Mouse (Mus musculus) CH12.LX (cell line): ENCODE data around the gene Rab1a. TPM values are rescaled to one million over a fixed set of nuclear protein-coding genes. Genes with fewer than 3 reads are reported as not detected.

Experiments
- DNase-seq: peaks from one replicate; pipeline ENCODE4 v3.0.0-alpha.2; 2013; ENCODE audit errors: extremely low read depth
- H3K27ac ChIP-seq: 2 replicates; pipeline ENCODE4 v1.5.1; 2012; ENCODE audit warnings: low read depth, mild to moderate bottlenecking, control low read depth, moderate library complexity; ENCODE audit not compliant: insufficient read depth
- H3K27me3 ChIP-seq: replicated peaks from 2 replicates; pipeline ENCODE3; 2012; ENCODE audit warnings: inconsistent platforms
- H3K36me3 ChIP-seq, 2 experiments: replicated peaks in 1 of 2; 2 replicates each; pipeline versions ENCODE3 to v1.6.1; 2012; ENCODE audit warnings: inconsistent platforms in 1 of 2, low read length in 1 of 2, mild to moderate bottlenecking in 1 of 2, mixed read lengths in 1 of 2, moderate library complexity in 1 of 2; ENCODE audit not compliant: control insufficient read depth in 1 of 2, insufficient read depth in 1 of 2
- H3K4me1 ChIP-seq, 2 experiments: 2 replicates each; pipeline ENCODE4 v1.6.1; 2012; ENCODE audit warnings: inconsistent platforms in 1 of 2, moderate library complexity in 1 of 2; ENCODE audit not compliant: insufficient read depth in 2 of 2, control insufficient read depth in 1 of 2
- H3K4me2 ChIP-seq: 2 replicates; pipeline ENCODE4 v1.6.1; 2012; ENCODE audit warnings: low read depth, mild to moderate bottlenecking, control low read depth; ENCODE audit not compliant: poor library complexity, insufficient read depth, severe bottlenecking
- H3K4me3 ChIP-seq, 3 experiments: fragments of 150-350 bp in 1 of 3; sonication (generic) in 1 of 3; replicated peaks in 1 of 3; 2 replicates each; pipeline versions ENCODE3 to v1.5.1; 2011 to 2012; ENCODE audit warnings: low read depth in 2 of 3, low read length in 2 of 3, mild to moderate bottlenecking in 2 of 3, moderate library complexity in 2 of 3, control low read depth in 1 of 3, improper control_type of control experiment in 1 of 3, inconsistent platforms in 1 of 3, mixed read lengths in 1 of 3; ENCODE audit not compliant: poor library complexity in 1 of 3
- H3K79me2 ChIP-seq: replicated peaks from 2 replicates; pipeline ENCODE4 v1.6.1; 2012; ENCODE audit warnings: mild to moderate bottlenecking, moderate library complexity; ENCODE audit not compliant: control insufficient read depth, poor library complexity, insufficient read depth, severe bottlenecking; ENCODE audit errors: extremely low read depth
- H3K9ac ChIP-seq: 2 replicates; pipeline ENCODE4 v1.6.1; 2012; ENCODE audit warnings: low read depth, mild to moderate bottlenecking, control low read depth, moderate library complexity; ENCODE audit not compliant: insufficient read depth
- H3K9me3 ChIP-seq: replicated peaks from 2 replicates; pipeline ENCODE3; 2012; ENCODE audit warnings: low read length, inconsistent platforms, mixed read lengths
- CTCF ChIP-seq, 2 experiments: IDR thresholded peaks in 1 of 2; conservative IDR thresholded peaks in 1 of 2; 2 replicates each; pipeline ENCODE4 v1.5.1; 2011 to 2012; ENCODE audit warnings: low read depth in 2 of 2, low read length in 2 of 2, improper control_type of control experiment in 1 of 2, inconsistent platforms in 1 of 2, mild to moderate bottlenecking in 1 of 2, moderate library complexity in 1 of 2
- ELF1 ChIP-seq: IDR thresholded peaks from 2 replicates; pipeline ENCODE4 v1.6.1; 2014; ENCODE audit warnings: low read depth, mild to moderate bottlenecking, inconsistent platforms, low read length, improper control_type of control experiment
- EP300 ChIP-seq: IDR thresholded peaks from 2 replicates; pipeline ENCODE4 v1.6.1; 2011; ENCODE audit warnings: low read length, improper control_type of control experiment
- ETS1 ChIP-seq: conservative IDR thresholded peaks from 2 replicates; pipeline ENCODE4 v1.6.1; 2012; ENCODE audit warnings: low read depth, mild to moderate bottlenecking, inconsistent platforms, low read length, improper control_type of control experiment, moderate library complexity
- HCFC1 ChIP-seq: IDR thresholded peaks from 2 replicates; pipeline ENCODE4 v1.6.1; 2012; ENCODE audit warnings: low read depth, mild to moderate bottlenecking, inconsistent platforms, low read length, improper control_type of control experiment
- IRF4 ChIP-seq: IDR thresholded peaks from 2 replicates; pipeline ENCODE4 v1.6.1; 2014; ENCODE audit warnings: low read depth, mild to moderate bottlenecking, inconsistent platforms, low read length, improper control_type of control experiment
- JUN ChIP-seq: IDR thresholded peaks from 2 replicates; pipeline ENCODE4 v1.6.1; 2011; ENCODE audit warnings: low read depth, mild to moderate bottlenecking, low read length, improper control_type of control experiment, moderate library complexity; ENCODE audit not compliant: insufficient read depth
- MAFK ChIP-seq: IDR thresholded peaks from 2 replicates; pipeline ENCODE4 v1.6.1; 2011; ENCODE audit warnings: low read length, improper control_type of control experiment; ENCODE audit not compliant: insufficient replicate concordance
- MAX ChIP-seq: IDR thresholded peaks from 2 replicates; pipeline ENCODE4 v1.6.1; 2011; ENCODE audit warnings: low read length, improper control_type of control experiment
- MAZ ChIP-seq: IDR thresholded peaks from 2 replicates; pipeline ENCODE4 v1.6.1; 2012; ENCODE audit warnings: low read depth, mild to moderate bottlenecking, inconsistent platforms, low read length, improper control_type of control experiment, moderate library complexity
- NELFE ChIP-seq: IDR thresholded peaks from 2 replicates; pipeline ENCODE4 v1.6.1; 2011; ENCODE audit warnings: low read depth, low read length, improper control_type of control experiment
- POLR2A ChIP-seq: IDR thresholded peaks from 2 replicates; pipeline ENCODE4 v1.6.1; 2011; ENCODE audit warnings: low read depth, mild to moderate bottlenecking, improper control_type of control experiment, low read length
- RAD21 ChIP-seq: IDR thresholded peaks from 2 replicates; pipeline ENCODE4 v1.6.1; 2011; ENCODE audit warnings: low read depth, mild to moderate bottlenecking, low read length, improper control_type of control experiment, moderate library complexity
- TBP ChIP-seq: conservative IDR thresholded peaks from 2 replicates; pipeline ENCODE4 v1.6.1; 2011; ENCODE audit warnings: low read depth, low read length, improper control_type of control experiment
- USF1 ChIP-seq: IDR thresholded peaks from 2 replicates; pipeline ENCODE4 v1.6.1; 2014; ENCODE audit warnings: low read depth, mild to moderate bottlenecking, inconsistent platforms, low read length, improper control_type of control experiment
- ZMIZ1 ChIP-seq: IDR thresholded peaks from 2 replicates; pipeline ENCODE4 v1.6.1; 2012; ENCODE audit warnings: low read depth, mild to moderate bottlenecking, inconsistent platforms, low read length, improper control_type of control experiment
- dilution Hi-C: fragments of 300-500 bp; cut with MboI; formaldehyde crosslinking; loops from 2 replicates; pipeline ENCODE4 v1.14.3; 2020; ENCODE audit warnings: low sequenced_read_pairs; ENCODE audit not compliant: extremely low pct_unique_long_range_greater_than_20kb, extremely low pct_ligation_motif_present
- in situ Hi-C: fragments of 300-500 bp; cut with MboI; formaldehyde crosslinking; loops from 3 replicates; pipeline ENCODE4 v1.14.3; 2019; ENCODE audit warnings: low sequenced_read_pairs, low pct_ligation_motif_present, low pct_unique_long_range_greater_than_20kb, mixed read lengths
- polyA plus RNA-seq: library from polyadenylated mRNA; unstranded; fragments of >175 nt; gene quantifications from 2 replicates; pipeline ENCODE4 v1.2.1, GENCODE M21; 2012; ENCODE audit warnings: low read depth; ENCODE audit not compliant: insufficient read length
- total RNA-seq, 2 experiments: library from RNA; depleted of rRNA; stranded (reverse); fragments of 300-350 nt in 1 of 2; fragments of >200 nt in 1 of 2; gene quantifications; 2 replicates each; pipeline ENCODE4 v1.2.3; 2012 to 2014

Rab1a gene
- total and polyA plus RNA-seq, 3 experiments: 76.7 to 263 (median 143) TPM

DNA sequence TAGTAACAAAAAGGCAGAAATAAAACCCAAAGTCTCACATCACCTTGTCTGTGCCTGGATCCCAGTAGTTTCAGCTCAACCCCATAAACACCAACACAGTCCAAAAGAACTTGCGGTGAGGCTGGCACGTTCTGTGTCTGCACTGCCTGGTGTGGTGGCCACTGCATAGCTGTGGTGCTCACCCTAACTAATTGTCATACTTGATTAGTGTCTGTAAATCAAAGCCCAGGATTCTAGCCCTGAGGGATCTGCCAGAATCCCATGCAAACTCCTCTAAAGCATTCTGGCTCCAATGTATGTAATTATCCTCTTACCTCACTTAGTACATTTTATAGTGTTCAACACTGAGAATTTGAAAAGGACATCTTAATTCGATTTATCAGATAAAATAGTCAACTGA lies 36.7 kb downstream of the Rab1a start:
- in situ Hi-C loops: no loop called here
- H3K36me3 ChIP-seq: peaks cover 81 to 96% of the 10 kb centered on the region in 2 experiments
- TF ChIP-seq CTCF (conservative IDR thresholded peaks at IDR 0.05 in 1 of 2, IDR thresholded peaks at IDR 0.05 in 1 of 2; ENCODE audit: low read depth in 2 of 2, low read length in 2 of 2): no peak

DNA sequence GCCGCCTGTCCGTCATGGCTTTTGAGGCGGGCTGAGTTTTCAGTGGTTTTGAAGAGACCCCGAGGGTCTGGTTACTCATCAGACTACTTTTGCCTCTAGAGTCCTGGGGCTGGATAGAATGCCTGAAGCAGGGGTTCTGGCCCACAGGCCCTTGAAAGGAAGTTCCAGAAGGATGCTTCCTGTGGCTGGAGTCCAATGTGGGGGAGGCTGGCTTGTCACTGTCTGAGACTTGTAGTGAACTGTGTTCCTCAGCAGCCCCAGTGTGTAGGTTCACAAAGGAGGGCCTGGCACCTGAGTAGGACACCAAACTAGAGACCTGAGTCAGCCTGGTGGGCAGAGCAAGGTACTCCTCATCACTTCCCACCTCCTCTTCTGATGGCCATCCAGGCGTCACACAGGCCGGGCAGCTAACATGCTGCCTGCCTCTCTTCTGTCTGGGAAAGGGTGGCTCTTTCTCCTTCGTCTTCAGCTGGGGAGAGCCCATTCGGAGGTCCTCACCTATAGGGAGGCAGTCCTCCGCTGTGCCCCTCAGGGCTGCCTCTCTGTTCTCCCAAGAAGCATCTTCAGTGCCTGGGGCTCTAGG lies 38.1 kb downstream of the Rab1a start:
- in situ Hi-C loops: no loop called here
- Histone ChIP-seq H3K9ac (no peak overlapping the region), H3K4me1 (peaks cover 0 to 20% of the 10 kb centered on the region in 2 experiments; a peak in 2 of 4 replicates), H3K4me2 (no peak overlapping the region), H3K9me3 (no peaks in the 10 kb centered on the region), H3K27me3 (no peaks in the 10 kb centered on the region), H3K36me3 (peaks cover 76 to 95% of the 10 kb centered on the region in 2 experiments), H3K79me2 (peaks cover 6% of the 10 kb centered on the region), H3K27ac (no peak overlapping the region), H3K4me3 (no peak overlapping the region)
- no peak for DNase-seq
- dilution Hi-C loops: no loop called here
- TF ChIP-seq MAFK (no peak), TBP (no peak), POLR2A (no peak), USF1 (no peak), JUN (no peak), ELF1 (no peak), EP300 (no peak), MAZ (no peak), RAD21 (no peak), MAX (no peak), HCFC1 (no peak), IRF4 (no peak), ZMIZ1 (no peak), NELFE (no peak), ETS1 (no peak)

More for the DNA sequence above, 36.7 kb downstream of the Rab1a start:
- H3K79me2 ChIP-seq: peaks cover 2% of the 10 kb centered on the region
- peaks cover 0 to 6% of the 10 kb centered on the region in 2 experiments; a peak in 2 of 4 replicates for H3K4me1 ChIP-seq
- no peak for DNase-seq
- H3K9ac ChIP-seq: no peak overlapping the region
- H3K27me3 ChIP-seq: no peaks in the 10 kb centered on the region
- H3K9me3 ChIP-seq: no peaks in the 10 kb centered on the region
- dilution Hi-C loops: no loop called here
- H3K4me2 ChIP-seq: no peak overlapping the region
- no peak overlapping the region for H3K27ac ChIP-seq
- no peak overlapping the region for H3K4me3 ChIP-seq
